Mouse (Mus musculus): ENCODE data around the gene Sytl2. TPM values are rescaled to one million over a fixed set of nuclear protein-coding genes. Genes with fewer than 3 reads are reported as not detected.

Gene Sytl2
- total RNA-seq (2021): 10 to 100 TPM; 59.4 to 61.8 TPM

GRCm38 (mm10) chr7:90301942-90302646, at the start of gene Sytl2:
Gene Sytl2 (plus strand): TSS chr7:90302252.
- intact Hi-C loops (cut with DNase I): loop anchor here (5.0 kb wide), 1 partner anchor 100 kb away; no protein-coding TSS in a partner anchor

GRCm38 (mm10) chr7:90252946-90253345, 49.1 kb upstream of the Sytl2 start:
- intact Hi-C loops (cut with DNase I): no loop called here
- DNase-seq (ENCODE audit: extremely low spot score in 1 of 2, low spot score in 2 of 2): no peak

More at GRCm38 (mm10) chr7:90301942-90302646, at the start of gene Sytl2:
- DNase-seq (ENCODE audit: extremely low spot score in 1 of 2, low spot score in 2 of 2): peak in 1 of 2 experiments; percentile 43

GRCm38 (mm10) chr7:90258701-90259100, 43.4 kb upstream of the Sytl2 start:
- DNase-seq (ENCODE audit: extremely low spot score in 1 of 2, low spot score in 2 of 2): no peak
- intact Hi-C loops (cut with DNase I): no loop called here

GRCm38 (mm10) chr7:90259899-90260298, 42.2 kb upstream of the Sytl2 start:
- intact Hi-C loops (cut with DNase I): no loop called here
- DNase-seq (ENCODE audit: extremely low spot score in 1 of 2, low spot score in 2 of 2): no peak

- intact Hi-C loops (cut with DNase I): no loop called here
- no peak for DNase-seq (ENCODE audit: extremely low spot score in 1 of 2, low spot score in 2 of 2)
Measured at GRCm38 (mm10) chr7:90261902-90262599, 40.0 kb upstream of the Sytl2 start.

GRCm38 (mm10) chr7:90265289-90265970, 36.6 kb upstream of the Sytl2 start, which contains the start of gene Ccdc83:
Gene Ccdc83 (minus strand): TSS chr7:90265777.
- DNase-seq (ENCODE audit: extremely low spot score in 1 of 2, low spot score in 2 of 2): peak; percentile 78 to 80
- intact Hi-C loops (cut with DNase I): loop anchor here (1.0 to 5.0 kb wide), 2 partner anchors 248 to 267 kb away; no protein-coding TSS in a partner anchor

- no peak for DNase-seq (ENCODE audit: extremely low spot score in 1 of 2, low spot score in 2 of 2)
- intact Hi-C loops (cut with DNase I): no loop called here
Measured at GRCm38 (mm10) chr7:90270141-90270540, 31.9 kb upstream of the Sytl2 start.

GRCm38 (mm10) chr7:90274561-90275100, 27.4 kb upstream of the Sytl2 start:
- DNase-seq (ENCODE audit: extremely low spot score in 1 of 2, low spot score in 2 of 2): no peak
- intact Hi-C loops (cut with DNase I): no loop called here

GRCm38 (mm10) chr7:90277246-90277645, 24.8 kb upstream of the Sytl2 start:
- no peak for DNase-seq (ENCODE audit: extremely low spot score in 1 of 2, low spot score in 2 of 2)
- intact Hi-C loops (cut with DNase I): no loop called here

- DNase-seq (ENCODE audit: extremely low spot score in 1 of 2, low spot score in 2 of 2): no peak
- intact Hi-C loops (cut with DNase I): no loop called here
Measured at GRCm38 (mm10) chr7:90277769-90278168, 24.3 kb upstream of the Sytl2 start.

GRCm38 (mm10) chr7:90279136-90279535, 22.9 kb upstream of the Sytl2 start:
- intact Hi-C loops (cut with DNase I): no loop called here
- DNase-seq (ENCODE audit: extremely low spot score in 1 of 2, low spot score in 2 of 2): no peak

- peak in 1 of 2 experiments; percentile 38 for DNase-seq (ENCODE audit: extremely low spot score in 1 of 2, low spot score in 2 of 2)
- intact Hi-C loops (cut with DNase I): no loop called here
Measured at GRCm38 (mm10) chr7:90280274-90280875, 21.7 kb upstream of the Sytl2 start.

GRCm38 (mm10) chr7:90280878-90281277, 21.2 kb upstream of the Sytl2 start:
- no peak for DNase-seq (ENCODE audit: extremely low spot score in 1 of 2, low spot score in 2 of 2)
- intact Hi-C loops (cut with DNase I): no loop called here

GRCm38 (mm10) chr7:90281759-90282546, 20.1 kb upstream of the Sytl2 start:
- intact Hi-C loops (cut with DNase I): no loop called here

GRCm38 (mm10) chr7:90282786-90283185, 19.3 kb upstream of the Sytl2 start:
- intact Hi-C loops (cut with DNase I): no loop called here
- DNase-seq (ENCODE audit: extremely low spot score in 1 of 2, low spot score in 2 of 2): no peak

More at GRCm38 (mm10) chr7:90281759-90282546, 20.1 kb upstream of the Sytl2 start:
- DNase-seq (ENCODE audit: extremely low spot score in 1 of 2, low spot score in 2 of 2): no peak

GRCm38 (mm10) chr7:90284793-90285192, 17.3 kb upstream of the Sytl2 start:
- intact Hi-C loops (cut with DNase I): no loop called here
- no peak for DNase-seq (ENCODE audit: extremely low spot score in 1 of 2, low spot score in 2 of 2)

GRCm38 (mm10) chr7:90291885-90292284, 10.2 kb upstream of the Sytl2 start:
- intact Hi-C loops (cut with DNase I): no loop called here
- DNase-seq (ENCODE audit: extremely low spot score in 1 of 2, low spot score in 2 of 2): no peak

Measured in left cerebral cortex, postnatal 10 days (tissue).